Mouse (Mus musculus) macrophage (primary cell): Measurements from ENCODE around the gene Rundc3a. TPM values are rescaled to one million over a fixed set of nuclear protein-coding genes. Genes with fewer than 3 reads are reported as not detected.
"Not testable (repeated sequence)": the region's sequence is repeated elsewhere in the genome, so short reads cannot be mapped to it uniquely, and the experiment has no call there.

Experiments
- H3K27ac ChIP-seq: fragments of 350-480 bp; formaldehyde crosslinking; 2 replicates; pipeline ENCODE4 v1.9.0; 2021
- H3K36me3 ChIP-seq: fragments of 350-480 bp; formaldehyde crosslinking; 2 replicates; pipeline ENCODE4 v1.9.0; 2021; ENCODE audit errors: inconsistent target
- H3K4me3 ChIP-seq: fragments of 350-480 bp; formaldehyde crosslinking; 2 replicates; pipeline ENCODE4 v1.9.0; 2021; ENCODE audit errors: inconsistent target
- H3K79me2 ChIP-seq: fragments of 350-480 bp; formaldehyde crosslinking; 2 replicates; pipeline ENCODE4 v1.9.0; 2021; ENCODE audit errors: inconsistent target
- WGBS: methylation state at CpG from one replicate; pipeline ENCODE4 v1.1.7; 2026; ENCODE audit warnings: inconsistent platforms; ENCODE audit not compliant: missing documents; 5-methylcytosine and 5-hydroxymethylcytosine counted together
- polyA plus RNA-seq: library from polyadenylated mRNA; stranded (reverse); fragments of 250-400 nt; gene quantifications from 3 replicates; pipeline ENCODE4 v1.2.4, GENCODE M21; 2018; ENCODE audit warnings: inconsistent platforms

Rundc3a gene
- polyA plus RNA-seq, 1 experiment from 2014 or later = 1.0 TPM

- Histone ChIP-seq H3K4me3 (peak overlapping the region; percentile 87), H3K27ac (peak overlapping the region; percentile 82), H3K36me3 (peaks cover 28% of the 10 kb centered on the region), H3K79me2 (peaks cover 17% of the 10 kb centered on the region)
- under 1% methylated on average over 72 of the region's 85 CpGs for whole genome bisulfite sequencing
Observed at GRCm38 (mm10) chr11:102406900-102407833, 14.0 kb downstream of the Rundc3a start.

- H3K36me3 ChIP-seq = peaks cover 22% of the 10 kb centered on the region
- peak within 1 kb of the TSS; percentile 88 for H3K27ac ChIP-seq
- 0% methylated on average over 18 of the region's 19 CpGs for WGBS
- H3K4me3 ChIP-seq = peak within 1 kb of the TSS; percentile 87
- peaks cover 17% of the 10 kb centered on the region for H3K79me2 ChIP-seq
Observed at GRCm38 (mm10) chr11:102407834-102408215, 14.6 kb downstream of the Rundc3a start, which contains the start of gene Slc25a39. Gene Slc25a39, minus strand, starts transcription at chr11:102407946.

- 1% methylated on average over 32 of the region's 32 CpGs for WGBS
- Histone ChIP-seq H3K4me3 (peak overlapping the region; percentile 71), H3K79me2 (peaks cover 17% of the 10 kb centered on the region), H3K27ac (peak overlapping the region; percentile 88), H3K36me3 (peaks cover 17% of the 10 kb centered on the region)
Observed at GRCm38 (mm10) chr11:102408344-102408876, 15.2 kb downstream of the Rundc3a start.

GRCm38 (mm10) chr11:102408888-102409794 lies 15.9 kb downstream of the Rundc3a start:
- H3K79me2 ChIP-seq = peaks cover 17% of the 10 kb centered on the region
- peak overlapping the region; percentile 88 for H3K27ac ChIP-seq
- H3K4me3 ChIP-seq = peak overlapping the region; percentile 17; the same call in 1 of the 2 replicates
- H3K36me3 ChIP-seq = peaks cover 9% of the 10 kb centered on the region; the same call in 1 of the 2 replicates
- 50% methylated on average over 15 of the region's 15 CpGs for WGBS

- peaks cover 17% of the 10 kb centered on the region for H3K79me2 ChIP-seq
- WGBS = 94% methylated on average over 3 of the region's 3 CpGs
- H3K4me3 ChIP-seq = no peak overlapping the region
- peaks cover 2% of the 10 kb centered on the region; the same call in 1 of the 2 replicates for H3K36me3 ChIP-seq
- H3K27ac ChIP-seq = peak overlapping the region; percentile 88; the same call in 1 of the 2 replicates
Observed at GRCm38 (mm10) chr11:102409795-102410330, 16.7 kb downstream of the Rundc3a start.

GRCm38 (mm10) chr11:102410345-102410744 lies 17.1 kb downstream of the Rundc3a start:
- H3K36me3 ChIP-seq, H3K4me3 ChIP-seq, H3K27ac ChIP-seq: not testable (repeated sequence)
- 88% methylated on average over 1 of the region's 3 CpGs for WGBS
- H3K79me2 ChIP-seq = peaks cover 17% of the 10 kb centered on the region

GRCm38 (mm10) chr11:102411061-102411460 lies 17.9 kb downstream of the Rundc3a start:
- no peaks in the 10 kb centered on the region for H3K36me3 ChIP-seq
- H3K4me3 ChIP-seq = no peak overlapping the region
- no peak overlapping the region for H3K27ac ChIP-seq
- peaks cover 10% of the 10 kb centered on the region for H3K79me2 ChIP-seq
- 89% methylated on average over 3 of the region's 3 CpGs for WGBS

GRCm38 (mm10) chr11:102411704-102412103 lies 18.5 kb downstream of the Rundc3a start:
- WGBS = 13% methylated on average over 11 of the region's 11 CpGs
- no peaks in the 10 kb centered on the region for H3K36me3 ChIP-seq
- H3K27ac ChIP-seq = no peak overlapping the region
- peaks cover 3% of the 10 kb centered on the region for H3K79me2 ChIP-seq
- no peak overlapping the region for H3K4me3 ChIP-seq

- no peak overlapping the region for H3K4me3 ChIP-seq
- H3K36me3 ChIP-seq = no peaks in the 10 kb centered on the region
- no peaks in the 10 kb centered on the region for H3K79me2 ChIP-seq
- 89% methylated on average over 8 of the region's 8 CpGs for WGBS
- H3K27ac ChIP-seq = no peak overlapping the region
Observed at GRCm38 (mm10) chr11:102413059-102413458, 19.9 kb downstream of the Rundc3a start.

- Histone ChIP-seq H3K4me3 (no peak overlapping the region), H3K36me3 (no peaks in the 10 kb centered on the region), H3K79me2 (no peaks in the 10 kb centered on the region), H3K27ac (no peak overlapping the region)
- WGBS = 85% methylated on average over 10 of the region's 10 CpGs
Observed at GRCm38 (mm10) chr11:102415034-102415802, 22.0 kb downstream of the Rundc3a start.

GRCm38 (mm10) chr11:102417160-102417559 lies 24.0 kb downstream of the Rundc3a start:
- 88% methylated on average over 1 of the region's 1 CpGs for WGBS
- Histone ChIP-seq H3K4me3 (no peak overlapping the region), H3K27ac (no peak overlapping the region), H3K79me2 (no peaks in the 10 kb centered on the region), H3K36me3 (no peaks in the 10 kb centered on the region)

GRCm38 (mm10) chr11:102418887-102419286 lies 25.7 kb downstream of the Rundc3a start:
- H3K4me3 ChIP-seq = no peak overlapping the region
- no peaks in the 10 kb centered on the region for H3K79me2 ChIP-seq
- H3K27ac ChIP-seq = no peak overlapping the region
- no peaks in the 10 kb centered on the region for H3K36me3 ChIP-seq

- Histone ChIP-seq H3K4me3 (no peak overlapping the region), H3K79me2 (peaks cover 5% of the 10 kb centered on the region), H3K36me3 (no peaks in the 10 kb centered on the region; the same call in 1 of the 2 replicates), H3K27ac (no peak overlapping the region)
- WGBS = 77% methylated on average over 8 of the region's 8 CpGs
Observed at GRCm38 (mm10) chr11:102421559-102421958, 28.4 kb downstream of the Rundc3a start.
